Mouse (Mus musculus): ENCODE results near the gene Tm4sf20.

The Tm4sf20 gene

GRCm38 (mm10) chr1:82775293-82775692, 7.0 kb upstream of the Tm4sf20 start:
- no peak for DNase-seq (ENCODE audit: low spot score in 2 of 2)

- no peak for DNase-seq (ENCODE audit: low spot score in 2 of 2)
Measured at GRCm38 (mm10) chr1:82773208-82773607, 4.9 kb upstream of the Tm4sf20 start.

- no peak for DNase-seq (ENCODE audit: low spot score in 2 of 2)
Measured at GRCm38 (mm10) chr1:82772428-82772827, 4.2 kb upstream of the Tm4sf20 start.

- no peak for DNase-seq (ENCODE audit: low spot score in 2 of 2)
Measured at GRCm38 (mm10) chr1:82771022-82771586, 2.8 kb upstream of the Tm4sf20 start, which contains the start of gene Gm47791. Gene Gm47791 (minus strand): TSS chr1:82771243.

GRCm38 (mm10) chr1:82766641-82767040, 1.6 kb downstream of the Tm4sf20 start:
- DNase-seq (ENCODE audit: low spot score in 2 of 2): no peak

- no peak for DNase-seq (ENCODE audit: low spot score in 2 of 2)
Measured at GRCm38 (mm10) chr1:82766227-82766626, 2.0 kb downstream of the Tm4sf20 start.

GRCm38 (mm10) chr1:82762274-82762673, 6.0 kb downstream of the Tm4sf20 start:
- no peak for DNase-seq (ENCODE audit: low spot score in 2 of 2)

- no peak for DNase-seq (ENCODE audit: low spot score in 2 of 2)
Measured at GRCm38 (mm10) chr1:82761454-82762169, 6.6 kb downstream of the Tm4sf20 start.

- DNase-seq (ENCODE audit: low spot score in 2 of 2): no peak
Measured at GRCm38 (mm10) chr1:82759520-82759919, 8.7 kb downstream of the Tm4sf20 start.

- DNase-seq (ENCODE audit: low spot score in 2 of 2): no peak
Measured at GRCm38 (mm10) chr1:82747714-82748452, 20.4 kb downstream of the Tm4sf20 start.

GRCm38 (mm10) chr1:82746408-82746807, 21.9 kb downstream of the Tm4sf20 start:
- DNase-seq (ENCODE audit: low spot score in 2 of 2): no peak

- DNase-seq (ENCODE audit: low spot score in 2 of 2): no peak
Measured at GRCm38 (mm10) chr1:82743962-82744361, 24.3 kb downstream of the Tm4sf20 start.

GRCm38 (mm10) chr1:82741539-82741938, 26.7 kb downstream of the Tm4sf20 start:
- DNase-seq (ENCODE audit: low spot score in 2 of 2): no peak

- DNase-seq (ENCODE audit: low spot score in 2 of 2): no peak
Measured at GRCm38 (mm10) chr1:82738066-82738465, 30.2 kb downstream of the Tm4sf20 start.

- no peak for DNase-seq (ENCODE audit: low spot score in 2 of 2)
Measured at GRCm38 (mm10) chr1:82733357-82733756, 34.9 kb downstream of the Tm4sf20 start.

GRCm38 (mm10) chr1:82726482-82726881, 41.8 kb downstream of the Tm4sf20 start:
- DNase-seq (ENCODE audit: low spot score in 2 of 2): no peak

- no peak for DNase-seq (ENCODE audit: low spot score in 2 of 2)
Measured at GRCm38 (mm10) chr1:82725875-82726185, 42.4 kb downstream of the Tm4sf20 start.

- DNase-seq (ENCODE audit: low spot score in 2 of 2): no peak
Measured at GRCm38 (mm10) chr1:82725026-82725874, 43.0 kb downstream of the Tm4sf20 start.

- DNase-seq (ENCODE audit: low spot score in 2 of 2): peak; percentile 82 to 87
Measured at GRCm38 (mm10) chr1:82724339-82725025, 43.8 kb downstream of the Tm4sf20 start, which contains the start of gene Mff. Gene Mff (plus strand): TSS chr1:82724890.

GRCm38 (mm10) chr1:82717816-82718512, 50.3 kb downstream of the Tm4sf20 start:
- DNase-seq (ENCODE audit: low spot score in 2 of 2): no peak
